Comparison of ENCODE assay signal across 8 mouse cellular contexts in the genomic region with DNA sequence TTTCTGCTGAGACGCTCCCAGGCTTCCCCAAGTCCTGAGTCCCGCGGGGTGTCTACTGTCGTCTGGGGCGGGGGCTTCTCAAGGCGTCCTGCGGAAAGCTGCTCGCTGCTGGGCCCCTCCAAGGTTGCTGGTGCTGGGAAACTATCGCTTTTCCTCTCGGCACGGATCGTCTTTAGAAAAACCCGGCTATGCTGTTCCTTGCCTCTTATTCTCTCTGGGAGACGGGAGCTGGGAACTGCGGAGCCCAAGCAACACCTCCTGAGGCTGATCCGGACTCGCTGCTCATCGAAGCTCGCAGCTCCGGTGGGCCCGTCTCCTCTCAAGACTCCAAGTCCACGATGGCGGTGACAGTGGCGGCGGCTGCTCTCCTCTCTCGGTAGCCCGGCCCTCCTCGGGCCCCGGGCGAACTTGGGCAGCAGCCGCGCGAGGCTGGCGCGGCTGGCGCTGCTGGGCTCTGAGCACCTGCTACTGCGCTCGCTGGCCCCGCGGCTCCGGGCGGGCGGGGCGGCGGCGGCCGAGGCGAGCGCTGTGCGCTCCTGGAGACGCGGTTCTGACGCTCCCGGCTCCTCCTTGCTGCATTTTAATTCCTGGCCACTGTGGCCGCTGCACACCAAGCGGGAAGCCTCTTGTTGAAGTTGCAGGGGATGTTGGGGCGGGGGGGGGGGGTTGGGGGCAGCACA.
DNase-seq lines count a peak whose midpoint lies in the region; ATAC-seq lines count a peak whose summit lies in the region.

No protein-coding gene starts in this region.

- no peaks in the 10 kb centered on the region for H3K36me3 ChIP-seq in intestine, embryonic 16.5 days (ENCODE audit: control insufficient read depth, insufficient read depth, low read length)
- H3K36me3 ChIP-seq in limb, embryonic 13.5 days, result no peaks in the 10 kb centered on the region

- DNase-seq in kidney, adult 18-20 months, result peak; percentile 11
- no peak for DNase-seq in kidney, adult 9 months
- DNase-seq in cerebellum, adult 9-10 months, result peak; percentile 34
- peak; percentile 28 for DNase-seq in ovary, postnatal 36 days (ENCODE audit: low spot score)
- DNase-seq in thymus, postnatal 36 days, result no peak

- ATAC-seq in frontal cortex, adult (ENCODE audit: low TSS enrichment), result peak; percentile 68
- peak; percentile 66 for ATAC-seq in intestine, embryonic 16.5 days
- ATAC-seq in limb, embryonic 13.5 days (ENCODE audit: low FRiP score, low read depth), result peak; percentile 36; the same call in 1 of the 2 replicates

- peaks cover 20% of the 10 kb centered on the region for H3K4me1 ChIP-seq in intestine, embryonic 16.5 days (ENCODE audit: control insufficient read depth, insufficient read depth, low read length)
- H3K4me1 ChIP-seq in limb, embryonic 13.5 days, result peaks cover 32% of the 10 kb centered on the region

- H3K27me3 ChIP-seq in intestine, embryonic 16.5 days (replicated peaks; ENCODE audit: control insufficient read depth, insufficient read depth, low read length), result peaks cover 51% of the 10 kb centered on the region
- H3K27me3 ChIP-seq in limb, embryonic 13.5 days, result peaks cover 91% of the 10 kb centered on the region

- H3K9ac ChIP-seq in intestine, embryonic 16.5 days (ENCODE audit: low read depth, low read length), result no peak overlapping the region
- no peak overlapping the region for H3K9ac ChIP-seq in limb, embryonic 13.5 days

- peak overlapping the region; percentile 91 for H3K4me2 ChIP-seq in intestine, embryonic 16.5 days (ENCODE audit: low read depth, low read length)
- H3K4me2 ChIP-seq in limb, embryonic 13.5 days (replicated peaks), result peak overlapping the region; percentile 91

- H3K9me3 ChIP-seq in intestine, embryonic 16.5 days (ENCODE audit: control insufficient read depth, low read length), result no peaks in the 10 kb centered on the region
- H3K9me3 ChIP-seq in limb, embryonic 13.5 days, result no peaks in the 10 kb centered on the region

- peak overlapping the region; percentile 53 for H3K4me3 ChIP-seq in intestine, embryonic 16.5 days (ENCODE audit: low read length)
- peak overlapping the region; percentile 53 for H3K4me3 ChIP-seq in limb, embryonic 13.5 days

- no peak overlapping the region for H3K27ac ChIP-seq in intestine, embryonic 16.5 days (ENCODE audit: low read length)
- H3K27ac ChIP-seq in limb, embryonic 13.5 days, result no peak overlapping the region

- WGBS in intestine, embryonic 16.5 days, result under 1% methylated on average over 57 of the region's 57 CpGs
- under 1% methylated on average over 57 of the region's 57 CpGs for WGBS in limb, embryonic 13.5 days

Comparison
In these comparisons a context has a peak if more than half of its experiments do, and no peak if none do; other contexts are left out.
1. DNase-seq: peak in kidney, adult 18-20 months (single experiment), cerebellum, adult 9-10 months (single experiment) and ovary, postnatal 36 days (single experiment); none in kidney, adult 9 months (single experiment) and thymus, postnatal 36 days (0 of 2).
2. Peak in every context shown above with its lines, with median percentiles within 50 percentile points of each other: ATAC-seq.